Mouse (Mus musculus) heart, adult 18-20 months (tissue): ENCODE data around the gene Dennd1a. TPM values are rescaled to one million over a fixed set of nuclear protein-coding genes. Genes with fewer than 3 reads are reported as not detected.
"Not testable (repeated sequence)": the region's sequence is repeated elsewhere in the genome, so short reads cannot be mapped to it uniquely, and the experiment has no call there.

ENCODE experiments used
- DNase-seq, 2 experiments: peaks; one replicate each; pipeline ENCODE4 v3.0.0; 2021 to 2022; ENCODE audit warnings: mixed read lengths in 1 of 2
- total RNA-seq, 2 experiments: library from RNA; stranded (reverse); gene quantifications; 2 replicates each; pipeline ENCODE4 v1.2.3; 2021

Gene Dennd1a
- total RNA-seq, 2 experiments from 2014 or later = 22.9 to 27.2 TPM

DNA sequence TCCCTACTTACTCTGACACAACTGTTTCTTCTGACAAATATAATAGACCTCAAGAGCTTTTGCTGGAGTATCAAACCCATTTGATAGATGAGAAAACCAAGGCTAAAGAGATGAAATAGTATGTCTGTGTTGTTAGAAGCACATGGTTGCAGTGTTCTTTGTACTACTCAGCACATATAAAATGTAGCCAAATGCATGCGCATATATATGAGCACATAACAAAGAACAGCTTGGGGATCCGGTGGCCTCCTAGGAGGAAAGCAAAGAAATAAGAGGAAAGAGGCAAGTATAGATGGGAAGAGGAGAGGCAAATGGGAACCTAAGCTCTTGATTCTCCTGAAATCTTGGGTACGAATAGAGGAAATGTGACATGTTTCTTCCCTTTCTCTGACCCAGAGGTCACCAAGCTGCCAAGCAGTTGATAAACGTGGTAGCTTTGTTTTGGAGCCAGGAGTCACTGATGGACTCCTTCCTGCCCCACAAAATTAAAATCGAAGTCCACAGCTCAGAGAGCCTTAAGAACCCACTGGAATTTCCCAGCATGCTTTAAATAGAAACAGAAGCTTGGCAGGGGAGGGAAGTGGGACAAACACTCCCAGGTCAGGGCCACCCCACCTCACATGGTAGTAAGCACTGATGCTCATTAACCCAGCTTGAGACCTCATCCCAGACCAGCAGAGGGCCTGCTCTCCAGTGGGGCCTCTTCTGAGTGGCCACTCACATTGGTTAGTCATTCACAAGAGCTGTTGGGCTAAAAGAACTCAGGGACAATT lies 317.3 kb downstream of the Dennd1a start:
- DNase-seq = peak; percentile 14 to 21

DNA sequence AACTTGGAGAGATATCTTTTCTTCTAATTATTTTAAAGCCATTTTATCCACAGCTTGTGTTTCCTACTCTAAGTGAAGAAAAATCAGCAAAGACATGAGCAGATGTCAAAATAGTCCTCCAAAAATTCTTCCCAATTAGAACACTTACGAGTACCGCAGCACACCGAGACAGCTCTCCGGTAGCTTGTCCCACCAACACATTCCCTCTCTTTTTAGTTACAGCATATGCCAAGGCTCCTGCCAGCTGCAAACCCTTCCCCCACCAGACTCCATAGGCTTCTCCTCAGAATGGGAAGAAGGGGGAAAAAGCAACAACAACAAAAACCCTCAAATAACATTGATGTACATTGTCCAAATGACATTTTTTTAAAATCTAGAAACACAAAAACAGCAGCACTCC lies 322.7 kb downstream of the Dennd1a start:
- no peak for DNase-seq

DNA sequence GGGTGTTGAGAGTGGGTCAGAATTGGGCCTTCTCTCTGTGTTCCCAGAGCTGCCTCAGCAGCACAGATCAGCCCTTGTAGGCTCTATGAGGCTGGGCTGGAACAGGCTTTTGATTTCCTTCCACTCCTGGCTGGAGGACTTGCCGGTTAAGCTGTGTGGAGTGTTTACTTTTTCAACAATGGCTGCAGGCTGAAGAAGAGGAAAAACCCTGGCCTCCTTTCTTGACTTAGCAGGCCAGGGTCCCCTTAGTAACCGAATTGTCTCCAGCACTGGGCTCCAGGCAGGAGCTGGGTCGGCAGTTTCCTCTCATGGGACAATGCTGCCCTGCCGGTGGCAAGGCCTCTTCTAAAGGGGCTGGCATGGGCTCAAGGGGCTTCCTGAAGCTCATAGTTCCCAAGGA lies 323.8 kb downstream of the Dennd1a start:
- DNase-seq = peak; percentile 10 to 28

DNA sequence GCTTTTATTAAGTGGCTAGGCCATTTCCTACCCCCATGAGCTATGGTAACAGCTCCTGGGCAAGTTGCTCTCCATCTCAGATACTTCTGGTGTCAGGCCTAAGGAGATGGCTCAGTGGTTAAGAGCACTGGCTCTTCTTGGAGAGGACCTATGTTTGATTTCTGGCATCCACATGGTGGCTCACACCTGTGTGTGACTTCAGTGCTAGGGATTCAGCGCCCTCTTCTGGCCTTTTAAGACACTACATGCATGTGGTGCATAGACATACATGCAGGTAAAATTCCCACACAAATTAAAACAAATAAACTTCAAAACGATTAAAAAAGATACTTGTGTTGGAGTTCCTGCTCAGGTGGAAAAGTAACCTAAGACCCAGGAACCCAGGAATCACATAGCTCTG lies 338.8 kb downstream of the Dennd1a start:
- no peak for DNase-seq

DNA sequence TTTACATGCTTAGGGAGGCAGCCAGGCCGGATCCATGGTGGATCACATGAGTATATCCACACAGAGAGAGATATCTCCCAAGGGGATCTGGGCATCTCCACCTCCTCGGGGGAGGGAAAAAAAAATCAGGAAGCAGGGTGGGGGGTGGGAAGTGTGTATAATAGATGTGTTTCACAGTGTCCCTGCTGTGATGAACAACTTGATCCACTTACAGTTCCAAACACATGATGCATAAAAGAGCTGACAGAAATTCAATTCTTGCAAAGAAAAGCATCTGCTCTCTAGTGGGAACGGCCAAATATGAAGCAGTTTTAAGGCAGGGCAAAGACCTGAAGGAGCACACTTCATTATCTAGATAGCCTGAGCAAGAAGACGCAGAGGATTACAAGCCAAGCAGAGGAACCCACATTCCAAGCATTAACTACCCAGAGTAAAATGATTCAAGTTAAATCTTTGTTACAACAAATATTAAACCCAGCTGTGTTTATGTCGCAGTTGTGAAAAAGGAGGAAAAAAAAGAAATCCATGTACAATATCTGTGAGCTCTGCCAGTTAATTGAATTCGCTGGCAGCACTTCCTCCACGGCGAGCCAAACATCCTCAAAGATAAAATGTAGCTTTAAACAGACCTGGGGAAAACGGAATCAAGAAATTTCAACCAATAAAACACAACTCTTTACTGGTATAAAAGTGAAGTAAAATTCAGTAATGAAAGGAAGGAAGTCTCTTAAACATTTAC lies 341.4 kb downstream of the Dennd1a start:
- DNase-seq = peak in 1 of 2 experiments; percentile 16

DNA sequence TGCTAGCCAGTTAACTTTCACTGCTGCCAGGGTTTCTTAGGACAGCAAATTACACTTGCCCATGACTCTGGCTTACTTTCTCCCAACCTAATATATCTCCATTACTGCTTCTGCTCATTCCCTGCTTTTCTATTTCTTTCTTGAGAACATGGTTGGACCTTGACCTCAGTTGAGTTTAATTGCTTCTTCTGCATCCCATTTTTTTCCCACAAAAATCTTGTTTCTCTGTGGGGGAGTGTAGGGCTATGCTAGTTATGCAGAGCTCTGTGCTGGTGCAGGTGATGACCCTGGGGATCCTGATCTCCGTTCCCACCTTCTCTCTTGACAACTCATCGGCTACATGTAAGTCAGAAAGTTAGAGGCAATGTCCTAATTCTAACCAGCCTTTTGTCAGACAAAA lies 344.3 kb downstream of the Dennd1a start:
- no peak for DNase-seq

DNA sequence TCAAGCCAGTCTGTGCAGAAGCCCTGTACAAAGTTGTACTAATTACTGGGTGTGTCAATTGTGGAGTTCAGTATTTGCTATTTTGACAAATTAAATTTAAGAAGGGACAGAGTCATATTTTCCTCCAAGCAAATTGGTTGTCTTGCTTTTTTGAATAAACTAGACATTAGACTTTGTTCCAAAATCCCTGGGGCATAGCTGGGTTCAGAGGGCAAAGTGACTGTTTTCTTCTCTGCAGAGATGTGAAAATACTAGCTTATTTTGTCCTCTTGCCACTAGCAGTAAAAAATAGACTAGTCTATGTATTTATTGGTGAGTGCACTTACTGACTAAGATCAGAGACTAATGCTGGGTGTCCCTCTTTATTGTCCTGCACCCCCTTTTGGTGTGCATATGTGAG lies 345.4 kb downstream of the Dennd1a start:
- DNase-seq = no peak

DNA sequence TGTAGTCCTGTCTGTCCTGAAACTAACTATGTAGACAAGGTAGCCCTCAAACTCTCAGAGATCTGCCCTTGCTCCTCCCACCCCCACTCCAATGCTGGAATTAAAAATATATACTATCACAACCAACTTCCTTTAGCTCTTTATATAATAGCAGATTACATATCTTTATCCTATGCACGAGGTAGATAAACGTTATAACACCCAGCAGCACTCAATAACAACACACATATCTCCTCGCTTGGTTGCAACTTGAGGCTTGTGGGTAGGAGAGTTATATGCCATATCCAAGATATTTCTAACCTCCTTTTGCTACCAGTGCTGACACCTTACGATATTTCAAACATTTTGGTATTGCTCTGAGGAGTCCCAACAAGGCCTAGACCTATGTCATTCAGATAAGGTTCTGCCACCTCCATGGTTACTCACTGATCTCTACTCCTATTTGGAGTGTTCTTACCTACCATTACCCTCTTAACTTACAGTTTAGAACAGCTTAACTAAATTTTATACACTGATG lies 346.3 kb downstream of the Dennd1a start:
- DNase-seq = no peak

DNA sequence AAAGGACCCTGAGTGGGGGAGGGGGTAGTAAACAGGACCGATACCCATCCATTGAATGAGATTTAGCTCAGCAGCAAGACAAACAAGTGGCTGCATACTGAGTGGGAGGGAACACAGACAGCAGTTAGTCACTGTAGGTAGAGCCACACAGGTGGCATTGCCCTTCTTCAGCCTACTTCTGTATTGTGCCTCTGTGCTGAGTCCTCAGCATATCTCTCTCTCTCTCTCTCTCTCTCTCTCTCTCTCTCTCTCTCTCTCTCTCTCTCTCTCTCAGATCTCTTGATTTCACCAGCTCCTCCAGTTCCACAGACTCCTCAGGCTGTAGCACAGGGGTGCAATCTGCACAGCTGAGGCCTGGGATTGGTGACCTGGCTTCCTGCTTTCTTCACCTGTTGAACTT lies 347.2 kb downstream of the Dennd1a start:
- no peak for DNase-seq

DNA sequence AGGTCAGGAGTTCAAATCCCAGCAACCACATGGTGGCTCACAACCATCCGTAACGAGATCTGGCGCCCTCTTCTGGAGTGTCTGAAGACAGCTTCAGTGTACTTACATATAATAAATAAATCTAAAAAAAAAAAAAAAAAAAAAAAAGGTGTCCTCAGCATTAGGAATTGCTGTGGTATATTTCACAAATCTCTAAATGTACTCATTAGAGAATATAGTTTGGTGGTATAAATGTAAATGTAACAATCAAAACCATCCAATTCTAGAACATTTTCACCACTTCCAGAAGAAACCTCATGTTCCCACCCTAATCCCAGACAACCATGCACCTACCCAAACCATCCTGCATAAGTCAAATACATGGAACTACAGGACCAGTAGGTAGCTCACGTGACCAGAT lies 350.3 kb downstream of the Dennd1a start:
- not testable (repeated sequence) for DNase-seq

DNA sequence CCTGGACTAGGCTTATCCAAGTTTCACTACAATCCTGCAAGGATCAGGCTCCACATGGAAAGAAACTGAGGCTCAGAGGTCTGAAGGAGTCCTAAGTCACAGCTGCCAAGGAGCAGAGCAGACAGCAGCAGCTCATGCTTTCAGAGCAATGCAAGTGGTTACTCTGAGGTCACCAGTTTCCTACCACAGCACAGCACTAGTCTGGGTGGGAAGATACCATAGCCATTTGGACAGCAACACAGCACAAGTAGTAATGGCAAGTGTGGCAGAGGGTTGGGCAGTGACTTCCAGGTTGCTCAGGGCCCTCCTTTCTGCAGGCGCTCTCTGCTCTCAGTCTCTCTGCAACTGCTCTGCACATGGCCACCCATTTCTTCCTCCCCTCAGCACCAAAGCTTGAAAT lies 354.9 kb downstream of the Dennd1a start:
- no peak for DNase-seq

DNA sequence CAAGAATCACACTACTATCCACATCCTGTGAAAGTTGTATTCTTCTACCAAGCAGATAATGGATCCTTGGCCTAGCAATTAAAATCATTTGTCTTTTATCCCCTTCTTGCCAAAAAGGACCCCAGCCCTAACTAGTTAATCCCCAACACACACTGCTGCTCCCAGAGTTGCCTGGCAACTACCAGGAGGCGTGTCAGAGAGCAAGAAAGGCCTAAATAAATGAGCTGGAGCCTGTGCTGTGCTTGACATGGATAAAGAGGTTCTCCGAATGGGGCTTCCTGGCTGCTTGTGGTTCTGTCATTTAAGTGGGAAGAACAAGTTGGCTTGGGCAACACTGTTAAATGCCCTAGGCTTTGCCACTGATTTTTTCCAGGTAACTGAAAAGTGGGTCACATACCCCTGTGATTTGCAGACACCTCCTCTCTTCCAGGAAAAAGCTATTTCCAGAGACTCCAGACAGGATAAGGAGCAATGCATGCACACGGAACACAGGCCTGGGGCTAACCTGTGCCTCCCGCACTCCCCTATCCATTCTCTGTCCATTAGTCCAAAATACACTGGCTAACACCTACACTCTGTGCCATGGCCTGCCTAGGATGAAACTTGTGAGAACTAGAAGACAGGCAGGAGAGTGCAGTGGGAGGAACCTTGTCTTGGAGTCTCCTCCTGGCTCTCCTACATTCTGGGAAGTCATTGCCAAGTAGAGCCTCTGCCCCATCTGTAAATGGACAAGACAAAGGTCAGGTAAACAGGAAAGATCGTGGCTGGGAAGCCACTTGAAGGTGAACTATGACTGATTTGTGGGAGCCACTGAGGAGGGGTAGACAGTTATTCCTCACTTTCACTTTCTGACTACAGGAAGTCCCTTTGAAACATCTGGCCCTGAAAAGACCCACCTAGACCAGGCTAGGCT lies 355.9 kb downstream of the Dennd1a start:
- no peak for DNase-seq

DNA sequence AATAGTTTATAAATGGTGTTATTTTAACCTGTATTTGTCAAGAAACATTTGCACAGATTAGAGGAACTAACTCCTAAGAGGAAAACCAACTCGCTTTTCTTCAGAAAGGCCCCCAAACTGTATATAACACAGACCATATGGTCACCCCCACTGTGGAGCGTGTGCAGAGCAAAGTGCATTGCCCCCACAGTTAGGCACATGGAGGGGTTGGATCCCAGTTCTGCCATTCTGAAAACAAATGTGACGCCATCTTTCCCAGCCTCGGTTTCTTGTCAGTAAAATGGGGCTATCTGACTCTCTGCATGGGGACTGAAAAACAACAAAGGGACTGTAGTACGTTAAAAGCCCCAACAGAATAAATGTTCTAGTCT lies 361.1 kb downstream of the Dennd1a start:
- no peak for DNase-seq

DNA sequence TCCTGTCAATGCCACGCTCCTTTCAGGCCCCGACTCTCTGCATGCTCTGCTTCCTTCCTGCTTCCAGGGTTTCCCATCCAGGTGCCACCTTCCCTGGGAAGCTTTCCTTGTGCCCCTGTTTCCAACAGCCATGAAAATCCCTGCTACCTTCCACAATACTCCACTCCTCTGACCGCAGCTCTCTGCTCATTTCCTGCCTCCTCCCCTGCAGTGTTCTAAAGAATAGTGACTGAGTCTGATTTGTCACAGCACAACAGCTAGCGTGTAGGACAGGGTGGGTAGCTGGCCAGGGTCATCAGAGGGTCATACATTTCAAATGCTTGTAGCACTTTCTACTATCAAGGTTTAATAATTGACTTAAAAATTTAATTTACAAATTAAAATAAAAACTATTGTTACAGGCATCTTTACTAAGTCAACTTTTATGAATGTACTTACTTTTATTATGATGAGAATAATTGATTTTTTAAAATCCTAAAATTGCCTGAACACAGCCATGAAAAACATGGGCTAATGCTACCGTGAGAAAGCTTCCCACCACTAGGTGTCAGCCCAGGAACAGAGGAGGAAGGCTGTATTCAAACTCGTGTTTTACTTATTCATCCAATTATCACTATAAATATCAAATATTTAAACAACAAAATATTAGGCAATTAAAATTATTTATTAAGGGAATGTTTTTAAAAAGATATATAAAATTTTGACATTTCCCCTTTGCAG lies 361.6 kb downstream of the Dennd1a start:
- peak; percentile 23 to 72 for DNase-seq

DNA sequence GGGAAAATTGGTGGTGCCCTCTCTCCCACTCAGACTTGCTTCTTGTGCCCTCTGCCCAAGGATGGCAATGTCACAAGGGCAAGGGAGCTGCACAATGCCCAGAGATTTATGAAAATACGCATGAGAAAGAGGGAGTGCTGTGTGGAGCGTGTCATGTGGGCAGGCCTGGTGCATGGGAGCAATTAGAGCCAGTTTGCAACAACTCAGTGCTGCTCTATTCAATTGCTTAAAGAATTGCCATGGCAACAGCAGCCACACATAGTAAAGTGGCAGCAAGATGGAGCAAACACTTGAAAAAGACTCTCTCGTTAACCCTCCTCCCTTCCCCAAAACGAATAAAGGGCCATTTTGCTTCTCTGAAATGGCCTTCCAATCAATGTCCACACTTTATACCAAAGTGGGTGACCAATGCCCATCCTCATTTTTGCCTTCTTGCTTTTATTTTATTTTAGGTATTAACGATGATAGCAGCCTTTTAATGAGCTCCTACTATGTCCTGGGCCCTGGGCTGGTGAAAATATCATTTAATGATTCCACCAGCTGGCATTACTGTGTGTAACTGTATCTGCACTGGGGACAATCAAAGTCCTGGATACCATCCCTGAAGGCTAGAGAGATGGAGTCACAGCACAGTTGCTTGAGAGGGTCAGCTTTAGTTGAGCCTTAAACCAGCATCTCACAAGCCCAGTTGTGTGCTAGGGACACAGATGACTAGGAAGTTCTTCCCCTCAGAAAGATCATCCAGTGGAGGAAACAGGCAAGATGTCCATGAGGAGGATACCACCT lies 378.3 kb downstream of the Dennd1a start:
- no peak for DNase-seq

DNA sequence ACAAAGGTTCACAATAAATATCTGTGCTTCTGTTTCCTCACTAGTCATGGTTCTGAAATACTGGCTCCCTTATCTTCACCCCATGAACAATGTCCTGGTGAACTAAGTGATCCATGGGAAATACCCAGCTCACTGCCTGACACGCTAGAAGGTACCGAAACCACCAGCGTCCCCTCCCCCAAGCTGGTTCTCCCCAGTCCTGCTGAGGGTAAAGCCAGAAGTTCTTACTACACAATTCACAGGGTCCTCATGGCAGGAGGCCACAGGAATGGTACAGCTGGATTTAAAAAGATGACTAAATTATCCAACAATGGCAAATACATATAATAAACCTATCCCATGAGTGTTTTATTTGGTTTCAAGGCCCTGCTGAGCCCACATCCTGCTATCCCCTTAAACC lies 378.9 kb downstream of the Dennd1a start:
- DNase-seq = no peak

DNA sequence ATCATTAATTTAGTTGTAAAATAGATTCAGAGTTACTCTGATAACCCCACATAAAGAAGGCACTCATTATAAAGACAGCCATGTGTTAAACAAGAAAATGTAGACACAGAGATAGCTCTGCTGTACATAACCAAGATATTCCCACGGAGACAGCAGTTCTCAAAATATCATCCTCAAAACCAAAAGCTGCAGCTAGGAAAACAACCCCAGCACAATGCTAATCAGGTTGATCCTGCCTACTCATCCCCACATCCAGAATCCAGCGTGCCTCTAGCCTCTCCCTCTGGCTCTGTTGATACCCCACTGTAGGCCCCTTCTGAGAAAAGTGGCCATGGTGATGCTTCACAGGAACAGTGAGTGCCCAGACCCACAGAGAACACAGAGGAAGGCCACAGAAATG lies 380.9 kb downstream of the Dennd1a start:
- DNase-seq = no peak

DNA sequence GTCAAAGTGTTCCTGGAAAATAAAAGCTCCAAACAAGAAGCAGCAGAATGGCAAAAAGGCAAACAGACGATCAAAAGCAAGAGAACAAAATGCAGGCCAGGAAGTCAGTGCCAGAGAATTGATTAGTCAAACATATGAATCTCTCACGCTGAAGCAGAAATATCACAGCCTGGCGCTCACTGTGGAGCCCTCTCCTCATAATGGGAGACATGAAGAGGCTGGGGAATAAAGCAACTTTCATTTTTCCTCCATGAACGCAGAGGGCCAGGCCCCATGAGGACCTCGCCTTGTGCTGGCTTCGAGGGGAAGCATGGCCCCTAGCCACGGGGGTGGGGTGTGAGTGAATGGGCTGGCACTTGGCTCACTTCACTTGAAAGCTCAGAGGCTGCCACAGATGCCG lies 383.9 kb downstream of the Dennd1a start:
- DNase-seq = no peak

DNA sequence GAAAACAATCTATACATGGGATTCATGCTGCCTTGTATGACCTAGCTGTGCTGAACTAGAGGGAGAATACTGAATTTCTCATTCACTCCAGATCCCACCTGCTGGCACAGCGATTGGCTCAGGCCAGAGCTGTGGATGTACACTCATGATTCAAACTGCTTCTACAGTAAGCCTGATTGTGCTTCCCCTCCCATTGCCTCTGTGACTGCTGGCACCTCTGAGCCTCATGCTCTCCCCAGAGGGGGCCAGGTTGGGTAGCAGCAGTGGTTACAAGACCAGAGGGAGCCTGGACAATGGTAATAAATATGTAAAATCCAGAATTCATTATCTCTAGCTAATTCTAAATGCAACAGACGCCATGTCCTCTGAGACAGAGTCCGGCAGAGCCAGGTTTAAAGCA lies 404.0 kb downstream of the Dennd1a start:
- no peak for DNase-seq

DNA sequence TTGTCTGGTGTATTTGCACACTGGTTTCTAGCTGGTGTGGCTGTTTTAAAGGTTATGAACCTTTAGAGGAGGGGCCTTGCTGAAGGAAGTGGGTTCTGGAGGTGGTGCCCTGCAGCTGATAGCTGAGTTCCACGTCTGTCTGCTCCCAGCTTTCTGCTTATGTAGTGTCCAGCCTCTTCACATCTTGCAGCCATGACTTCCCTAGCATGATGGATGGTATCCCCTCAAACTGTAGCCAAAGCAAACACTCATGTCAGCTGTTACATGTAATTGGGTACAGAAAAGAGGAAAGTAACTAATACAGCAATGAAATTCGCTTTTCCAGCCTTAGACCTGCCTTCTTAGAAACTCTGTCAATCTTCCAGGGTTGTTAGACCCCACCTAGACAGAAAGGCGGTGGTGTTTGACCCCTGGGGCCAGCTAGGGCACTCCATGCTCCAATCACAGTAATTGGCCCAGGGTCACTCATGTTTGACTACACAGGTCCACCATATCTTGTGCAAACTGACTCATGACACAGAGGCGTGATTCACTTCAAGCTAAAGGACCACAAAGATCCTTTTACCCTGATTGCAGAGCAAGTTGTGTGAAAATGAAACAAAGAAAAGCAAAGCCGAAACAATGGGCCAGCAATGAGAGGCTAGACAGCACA lies 405.8 kb downstream of the Dennd1a start:
- DNase-seq = no peak

DNA sequence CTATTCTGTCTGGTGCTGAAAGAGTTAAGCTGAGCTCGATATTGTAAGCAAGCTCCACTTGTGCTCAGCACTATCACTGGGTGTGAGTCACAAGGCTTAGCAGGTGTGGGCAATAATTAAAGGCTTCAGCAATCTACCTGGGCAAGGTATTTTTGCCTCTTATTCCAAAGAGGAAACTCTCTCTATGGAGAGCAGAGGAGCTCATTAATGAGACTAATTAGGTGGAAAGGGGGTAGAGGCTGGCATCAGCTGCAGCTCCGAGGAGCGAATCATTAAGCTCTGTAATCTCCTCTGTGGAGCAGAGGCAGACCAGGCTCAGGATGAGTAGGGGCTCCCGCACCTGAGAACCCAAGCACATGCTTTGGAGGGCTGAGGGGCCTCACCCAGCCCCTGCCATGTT lies 407.5 kb downstream of the Dennd1a start:
- no peak for DNase-seq
